Mouse (Mus musculus): ENCODE measurements at regions not wholly inside any gene's neighbourhood (a gene's known extent, or its start where the extent isn't known, plus 50 kb on each side); places are given as distances from the start of the nearest gene placed in this dataset.

DNA sequence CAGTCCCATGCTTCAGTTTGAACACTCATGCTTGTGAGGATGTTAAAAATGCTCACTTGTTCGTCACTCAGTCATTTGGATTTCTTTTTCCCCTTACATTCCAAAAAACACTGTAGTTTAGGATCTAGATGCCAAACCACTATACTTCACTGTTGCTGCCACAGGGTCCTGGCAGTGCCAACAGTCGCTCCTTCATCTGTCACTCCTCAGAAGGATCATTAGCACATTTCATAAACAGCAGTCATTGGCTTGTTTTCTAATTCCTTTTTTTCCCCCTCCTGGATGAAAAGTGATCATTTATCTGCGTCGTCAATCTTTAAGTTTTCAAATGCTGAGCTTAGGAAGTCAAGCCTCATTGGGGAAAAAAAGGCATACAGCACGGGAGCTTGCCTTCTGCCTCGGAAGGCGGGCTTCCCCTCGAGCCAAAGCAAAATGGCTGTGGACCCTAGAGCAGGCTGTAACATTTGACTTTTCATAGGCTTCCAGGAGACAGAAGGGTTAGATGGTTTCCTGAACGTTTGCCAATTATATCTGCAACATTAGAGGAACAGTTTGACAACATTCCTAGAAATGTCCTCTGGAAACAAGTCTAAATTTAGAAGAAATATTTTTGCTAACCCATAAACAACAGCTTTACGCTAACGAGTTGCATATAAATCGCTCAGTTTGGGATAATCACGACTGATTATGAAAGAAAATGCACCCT lies 95.6 kb upstream of the Fat1 start:
- DNase-seq, result no peak

DNA sequence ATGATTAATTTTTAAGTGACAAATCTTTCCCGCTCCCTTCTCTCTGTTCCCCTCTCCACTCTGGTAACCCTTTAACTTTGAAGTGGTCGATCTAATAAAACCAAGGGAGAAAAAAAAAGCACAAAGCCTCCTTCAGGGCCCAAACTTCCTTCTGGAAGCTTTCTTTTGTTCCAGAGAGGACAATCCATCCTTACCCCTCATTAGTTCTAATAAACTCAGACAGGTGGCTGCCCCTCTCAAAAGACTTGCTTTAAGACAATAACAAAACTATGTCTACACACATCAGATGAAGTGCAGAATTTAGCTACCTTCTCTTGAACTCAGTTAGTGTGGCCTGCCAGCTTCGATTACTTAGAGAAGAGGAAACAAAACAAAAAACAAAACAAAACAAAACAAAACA lies 94.6 kb upstream of the Fat1 start:
- no peak for DNase-seq

DNA sequence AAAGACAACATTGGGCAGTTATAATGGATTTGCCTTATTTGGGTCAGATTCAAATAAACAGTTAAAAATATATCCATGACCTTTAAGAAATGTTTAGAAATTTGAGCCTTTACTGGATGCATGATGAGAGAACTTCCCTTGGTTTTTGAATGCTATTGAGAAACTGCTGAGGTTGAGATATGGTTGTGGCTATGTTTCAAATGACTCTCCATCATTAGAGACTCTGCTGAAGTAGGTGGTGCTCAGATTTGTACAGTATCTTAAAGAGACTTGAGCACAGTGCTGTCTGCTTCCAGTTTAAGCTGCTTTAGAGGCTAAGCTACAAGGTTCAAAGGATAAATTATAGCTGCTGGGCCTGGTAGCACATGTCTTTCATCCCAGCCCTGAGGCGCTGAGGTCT lies 90.9 kb upstream of the Fat1 start:
- DNase-seq, result no peak

DNA sequence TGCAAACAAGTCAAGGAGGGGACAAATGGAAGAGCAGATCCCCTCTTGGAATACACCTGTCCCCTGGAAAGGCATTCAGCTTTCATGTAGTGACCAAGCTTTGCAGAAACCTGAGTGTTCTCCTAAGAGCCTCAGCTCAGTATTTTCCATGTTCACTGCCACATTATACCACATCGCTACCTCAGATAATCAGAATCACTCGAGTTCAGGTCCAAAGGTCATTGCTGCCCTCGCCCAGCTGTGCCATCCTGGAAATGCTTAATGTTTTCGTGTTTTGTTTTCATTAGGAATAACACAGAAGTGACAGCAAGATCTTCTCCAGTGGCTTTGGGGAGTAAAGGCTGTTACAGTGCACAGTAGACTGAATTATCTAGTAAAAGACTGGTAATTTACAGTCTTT lies 83.0 kb upstream of the Fat1 start:
- DNase-seq, result no peak

DNA sequence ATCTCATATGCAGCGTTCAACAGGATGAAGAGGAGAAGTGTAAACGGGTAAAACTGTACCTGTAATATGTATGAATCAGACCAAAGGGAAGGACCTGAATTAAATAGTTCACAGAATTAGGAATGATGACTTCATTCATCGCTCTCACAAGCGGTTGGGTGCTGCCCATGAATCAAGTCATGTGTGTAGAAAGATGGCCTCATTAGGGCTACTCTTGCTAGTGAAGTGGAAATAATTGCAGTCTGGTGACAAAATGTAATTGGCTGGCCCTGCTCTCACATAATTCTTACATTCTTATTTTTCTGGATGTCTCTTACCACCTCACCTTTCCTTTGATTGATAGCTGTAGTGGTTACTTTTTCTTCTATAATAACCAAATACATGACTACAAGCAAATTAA lies 80.1 kb upstream of the Fat1 start:
- DNase-seq, result no peak

DNA sequence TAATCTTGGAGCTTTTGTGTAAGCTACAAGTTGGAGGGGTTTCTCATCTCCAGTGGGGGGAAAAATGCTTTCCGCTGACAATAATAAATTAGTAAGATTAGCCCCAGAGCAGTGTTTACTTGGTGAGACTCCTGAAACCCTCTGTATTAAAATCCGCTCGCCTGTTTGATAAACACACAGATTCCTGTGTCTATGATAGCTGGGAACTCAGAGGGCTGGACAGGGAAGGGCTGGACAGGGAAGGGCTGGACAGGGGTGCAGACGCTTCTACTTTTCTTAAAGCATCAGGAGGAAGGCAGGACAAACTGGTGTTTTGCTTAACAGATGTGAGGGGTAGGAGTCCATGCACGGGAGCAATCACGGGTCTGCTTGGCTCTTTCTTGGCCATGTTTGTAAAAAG lies 68.0 kb upstream of the Fat1 start:
- no peak for DNase-seq

DNA sequence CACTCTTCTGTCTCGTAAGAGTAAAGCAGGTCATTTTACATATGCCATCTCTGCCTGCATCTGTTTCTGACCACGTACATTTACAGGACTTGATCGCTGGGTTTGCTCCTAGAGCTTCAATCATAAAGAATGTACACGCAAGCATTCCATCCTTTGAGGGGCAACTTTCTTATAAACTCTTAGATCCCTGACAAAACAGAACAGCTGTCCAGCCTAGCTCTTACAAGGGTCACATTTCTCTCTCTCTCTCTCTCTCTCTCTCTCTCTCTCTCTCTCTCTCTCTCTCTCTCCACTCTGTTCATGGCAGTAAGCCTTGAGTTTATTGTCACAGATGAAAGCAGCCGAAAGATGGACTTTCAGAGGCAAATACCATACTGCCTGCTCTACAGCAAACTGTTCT lies 67.6 kb upstream of the Fat1 start:
- no peak for DNase-seq

DNA sequence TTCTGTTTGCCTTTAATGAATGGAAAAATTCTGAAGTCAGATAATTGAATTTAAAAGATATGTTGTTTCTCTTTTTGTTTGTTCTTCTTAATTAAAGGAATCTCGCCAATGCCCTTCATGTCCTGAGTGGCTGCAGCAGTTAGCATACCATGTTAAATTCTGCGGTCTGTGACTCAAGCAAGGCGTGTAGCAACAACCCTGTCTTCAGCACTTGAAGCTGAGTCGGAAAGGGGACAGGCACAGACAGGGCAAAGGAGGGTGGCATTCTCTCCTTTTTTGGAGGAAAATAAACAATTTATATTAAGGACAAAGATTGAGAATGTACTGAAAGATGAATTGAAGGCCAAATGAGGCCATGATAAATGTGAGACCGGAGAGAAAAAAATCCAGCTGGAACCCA lies 58.2 kb upstream of the Fat1 start:
- no peak for DNase-seq

DNA sequence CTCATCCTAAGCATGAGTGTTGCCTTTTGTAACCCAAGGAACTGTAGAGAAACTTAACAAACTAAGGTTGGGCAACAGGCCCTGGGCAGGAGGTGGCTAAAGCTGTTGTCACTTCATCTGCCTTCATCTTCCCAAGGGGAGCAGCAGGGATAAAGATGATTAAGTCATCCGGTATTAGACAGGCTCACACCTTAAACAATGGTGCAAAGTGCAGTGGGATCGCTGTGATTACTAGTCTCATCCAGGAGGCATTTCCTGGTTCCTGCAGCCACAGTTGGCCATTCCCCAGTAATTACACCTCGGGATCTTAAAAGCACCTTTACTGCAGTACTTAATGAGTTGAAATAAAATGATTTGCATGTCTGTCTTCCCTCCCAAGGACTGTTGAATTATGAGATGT lies 57.0 kb upstream of the Fat1 start:
- DNase-seq, result no peak

DNA sequence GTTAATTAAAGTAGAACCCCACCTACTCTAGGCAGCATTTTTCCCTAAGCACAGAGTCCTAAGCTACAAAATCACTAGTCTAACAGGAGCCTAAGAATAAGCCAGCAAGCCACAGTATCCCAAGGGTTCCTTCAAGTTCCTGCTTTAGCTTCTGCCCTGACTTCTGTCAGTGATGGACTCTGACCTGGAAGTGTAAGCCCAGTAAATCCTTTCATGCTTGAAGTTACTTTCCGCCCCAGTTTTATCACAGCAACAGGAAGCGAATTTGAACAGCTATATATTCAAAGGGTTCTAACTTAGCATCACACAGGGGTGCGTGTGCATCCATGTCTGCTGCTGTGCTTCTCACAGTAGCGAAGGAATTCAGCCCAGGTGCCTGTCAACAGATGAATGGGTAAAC lies 56.1 kb upstream of the Fat1 start:
- DNase-seq, result no peak

DNA sequence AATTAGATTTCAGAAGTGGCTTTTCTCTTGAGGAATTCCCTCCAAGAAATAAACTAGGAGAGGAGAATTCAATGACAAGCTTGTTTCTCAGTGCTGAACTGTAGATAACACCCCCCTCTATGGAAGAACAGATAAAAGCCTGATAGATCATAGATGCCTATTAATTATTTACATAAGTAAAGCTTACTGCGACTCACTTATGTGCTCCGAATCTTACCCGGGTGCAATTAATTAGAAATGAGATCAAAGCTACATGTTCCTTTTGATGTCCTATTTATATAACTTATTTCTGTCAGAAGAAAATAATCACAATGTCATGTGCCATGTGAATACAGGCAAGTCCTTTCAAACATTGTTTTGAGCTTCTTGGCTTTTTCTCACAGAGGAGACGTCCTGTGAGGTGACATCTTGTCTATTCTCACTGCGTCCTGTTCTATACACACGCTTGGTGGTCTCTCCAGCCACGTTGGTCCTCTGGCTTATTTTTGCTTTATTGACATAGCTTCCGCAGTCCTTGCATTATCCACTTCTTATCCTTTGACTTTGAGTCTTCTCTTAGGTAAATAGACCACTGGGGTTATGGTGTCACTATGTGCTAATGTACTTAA lies 50.7 kb upstream of the Fat1 start:
- DNase-seq, result no peak
